Mouse (Mus musculus) bone marrow macrophage, adult 2 months (primary cell): Measurements from ENCODE around the gene H2-DMa.
A peak's percentile ranks its signal among the peaks of the same experiment; 100 is the strongest.

Source experiments
- CTCF ChIP-seq: IDR thresholded peaks from 2 replicates; pipeline ENCODE4 v1.5.1; 2012; ENCODE audit warnings: low read depth, mild to moderate bottlenecking, low read length, moderate library complexity
- POLR2A ChIP-seq: IDR thresholded peaks from 2 replicates; pipeline ENCODE4 v1.6.1; 2012; ENCODE audit warnings: mild to moderate bottlenecking, low read depth, low read length, borderline replicate concordance

- TF ChIP-seq POLR2A (no peak), CTCF (peak; percentile 59; the same call in 1 of the 2 replicates)
These were observed 28.4 kb upstream of the H2-DMa start for GRCm38 (mm10) chr17:34090923-34091322.
